Mouse (Mus musculus): ENCODE results near the gene Ppil2.

DNA sequence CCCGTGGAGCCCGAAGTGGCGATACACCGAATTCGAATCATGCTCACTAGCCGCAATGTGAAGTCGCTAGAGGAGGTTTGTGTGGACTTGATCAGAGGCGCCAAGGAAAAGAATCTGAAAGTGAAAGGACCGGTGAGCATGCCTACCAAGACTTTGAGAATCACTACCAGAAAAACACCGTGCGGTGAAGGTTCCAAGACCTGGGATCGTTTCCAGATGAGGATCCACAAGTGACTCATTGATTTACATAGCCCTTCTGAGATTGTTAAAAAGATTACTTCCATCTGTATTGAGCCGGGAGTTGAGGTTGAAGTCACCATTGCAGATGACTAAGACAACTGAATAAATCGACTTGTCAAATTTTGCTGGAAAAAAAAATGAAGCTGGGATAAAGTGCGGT lies 26.3 kb upstream of the Ppil2 start:
- TF ChIP-seq CTCF (IDR thresholded peaks at IDR 0.05) = no peak
- no peak for TF ChIP-seq EP300 (IDR thresholded peaks at IDR 0.05)

Measured in lung, postnatal 0 days (tissue).